Mouse (Mus musculus): ENCODE measurements around the gene Dusp6.

Gene Dusp6

DNA sequence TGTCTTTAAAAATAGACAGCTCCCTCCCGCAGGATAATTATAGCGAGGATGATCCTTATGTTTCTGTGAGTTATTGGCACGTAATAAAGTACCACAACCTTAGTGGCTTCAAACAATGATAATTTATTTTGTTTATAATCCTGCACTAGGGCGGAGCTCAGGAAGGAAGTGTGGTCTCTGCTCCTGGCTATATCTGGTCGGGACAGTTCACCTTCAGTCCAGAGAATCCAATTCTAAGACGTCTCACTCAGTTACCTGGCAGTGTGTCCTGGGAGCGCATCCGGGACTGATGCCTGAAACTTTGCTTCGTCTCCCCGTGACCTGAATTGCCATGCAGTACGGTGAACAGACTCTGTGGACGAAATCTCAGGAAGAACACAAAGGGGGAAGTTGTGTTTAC is 10.0 kb downstream of the Dusp6 start:
- no peak for DNase-seq (ENCODE audit: low spot score)

DNA sequence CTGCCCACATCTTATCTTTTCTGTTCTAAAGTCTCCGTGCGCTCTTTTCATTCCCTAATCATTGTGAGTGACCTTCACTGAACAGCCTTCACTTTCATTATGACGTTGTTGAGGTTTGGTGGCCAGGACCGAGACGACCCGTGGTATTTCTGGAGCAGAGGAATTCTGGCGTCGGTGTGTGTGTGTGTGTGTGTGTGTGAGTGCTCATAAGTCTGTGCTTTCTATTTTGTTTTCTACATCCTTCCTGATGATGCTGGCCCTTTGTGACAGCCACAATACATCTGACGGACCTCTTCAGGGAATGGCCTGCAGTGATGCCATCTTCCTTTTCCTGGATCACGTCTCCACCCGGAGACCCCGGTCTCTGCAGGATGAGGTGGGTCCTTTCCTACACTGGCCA is 11.6 kb downstream of the Dusp6 start:
- DNase-seq (ENCODE audit: low spot score) = no peak

DNA sequence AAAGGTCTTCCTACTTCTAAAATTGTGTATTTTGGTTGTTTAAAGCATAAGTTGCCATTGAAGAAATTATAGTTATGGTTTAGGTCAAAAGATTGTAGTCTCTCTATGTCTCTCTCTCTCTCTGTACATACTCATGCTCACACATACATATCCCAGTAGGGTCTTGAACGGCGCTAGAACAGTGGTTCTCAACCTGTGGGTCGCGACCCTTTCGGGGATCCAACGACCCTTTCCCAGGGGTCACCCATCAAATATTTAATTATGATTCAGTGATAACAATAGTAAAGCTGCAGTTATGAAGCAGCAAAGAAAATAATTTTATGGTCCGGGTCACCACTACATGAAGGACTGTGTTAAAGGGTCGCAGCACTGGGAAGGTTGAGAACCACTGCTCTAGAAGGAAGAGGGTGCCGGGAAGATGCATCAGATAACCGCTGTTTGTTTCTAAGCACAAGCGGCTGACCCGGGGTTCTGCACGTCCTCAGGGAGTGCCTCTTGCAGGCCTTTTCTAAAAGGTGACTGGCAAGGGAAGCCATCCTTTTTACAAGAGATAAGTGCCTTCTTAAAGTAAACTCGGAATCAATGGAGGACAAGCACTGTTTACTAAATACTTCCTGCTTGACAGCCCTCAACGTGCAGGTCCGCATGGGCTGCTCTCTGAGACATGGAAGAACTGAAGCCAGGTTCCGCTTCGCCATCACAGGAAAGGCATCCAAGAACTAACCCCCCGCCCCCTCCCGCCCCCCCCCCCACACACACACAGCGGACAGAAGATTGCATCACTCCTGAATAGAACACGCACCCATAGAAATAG is 16.2 kb downstream of the Dusp6 start:
- DNase-seq (ENCODE audit: low spot score) = no peak

DNA sequence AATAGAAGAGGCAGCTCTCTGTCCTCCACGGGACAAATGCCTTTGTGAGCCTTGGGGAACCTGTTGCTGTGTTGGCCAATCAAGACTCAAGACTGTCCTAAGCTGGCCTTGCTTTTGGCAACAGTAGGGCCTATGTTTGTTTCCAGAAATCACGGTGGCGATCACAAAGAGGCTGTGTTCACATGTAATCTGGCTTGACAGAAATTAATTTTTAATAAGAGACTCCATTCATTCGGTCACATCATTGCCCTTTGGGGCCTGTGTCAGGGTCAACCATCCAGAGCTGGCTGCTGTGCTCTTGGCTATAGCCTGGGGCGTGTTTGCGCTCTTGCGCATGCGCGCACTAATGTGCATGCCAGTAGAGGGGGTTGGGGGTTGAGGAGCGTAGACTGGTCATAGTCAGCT is 21.0 kb downstream of the Dusp6 start:
- DNase-seq (ENCODE audit: low spot score) = peak; percentile 72

DNA sequence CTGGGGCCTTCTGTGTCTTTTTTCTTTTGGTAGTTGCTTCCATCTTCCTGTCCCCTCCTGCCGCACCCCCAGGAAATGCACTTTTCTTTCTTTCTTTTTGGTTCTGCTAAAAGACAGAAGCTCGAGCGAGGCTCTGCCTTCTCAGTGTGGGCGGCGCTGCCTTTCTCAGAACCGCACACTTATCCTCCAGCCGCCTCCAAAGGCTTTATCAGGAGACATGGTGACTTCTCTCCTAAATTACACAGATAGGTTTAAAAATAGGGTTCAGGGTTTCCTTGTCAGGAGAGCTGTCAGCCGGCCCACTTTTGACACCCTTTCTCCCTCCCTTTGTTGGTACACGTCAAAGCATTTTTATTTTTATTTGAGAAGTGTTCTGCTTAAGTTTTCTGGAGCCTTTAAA is 21.9 kb downstream of the Dusp6 start:
- peak; percentile 44 for DNase-seq (ENCODE audit: low spot score)

DNA sequence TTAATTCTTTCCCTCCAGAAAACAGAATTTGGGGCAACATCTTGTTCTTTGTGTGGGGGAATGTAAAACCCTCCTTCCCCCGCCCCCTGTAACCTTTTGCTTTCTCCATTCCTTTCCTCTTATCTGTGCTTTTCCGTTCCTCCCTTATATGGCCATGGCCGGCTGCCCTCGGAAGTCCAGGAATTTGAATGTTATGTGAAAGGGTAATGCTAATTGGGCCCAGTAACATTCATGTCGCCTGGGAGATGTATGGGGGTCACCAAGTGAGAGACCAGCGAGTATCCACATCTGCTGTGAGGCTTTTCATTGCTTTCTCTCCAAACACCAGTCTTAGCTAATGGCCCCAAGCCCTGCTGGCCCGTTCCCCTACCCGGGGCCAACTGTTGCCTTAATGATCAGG is 22.7 kb downstream of the Dusp6 start:
- DNase-seq (ENCODE audit: low spot score) = peak; percentile 54

DNA sequence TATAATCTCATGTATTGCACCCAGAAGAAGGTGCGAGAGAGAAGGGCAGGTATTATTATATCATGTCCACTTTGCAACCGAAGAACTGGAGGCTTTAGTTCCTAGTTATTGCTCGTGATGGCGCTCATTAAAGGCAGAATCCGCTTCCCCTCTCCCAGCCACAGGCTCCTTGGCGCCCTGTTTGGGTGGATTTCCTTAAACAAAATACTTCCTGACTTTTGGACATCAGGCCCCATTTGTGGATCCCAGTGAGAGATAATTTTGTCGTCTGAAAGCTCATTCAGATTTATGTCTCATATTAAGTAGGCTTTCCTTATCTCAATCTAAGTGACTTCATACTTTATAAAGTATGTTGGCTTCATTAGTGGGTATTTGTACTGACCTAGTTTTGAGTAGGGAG is 23.2 kb downstream of the Dusp6 start:
- no peak for DNase-seq (ENCODE audit: low spot score)

DNA sequence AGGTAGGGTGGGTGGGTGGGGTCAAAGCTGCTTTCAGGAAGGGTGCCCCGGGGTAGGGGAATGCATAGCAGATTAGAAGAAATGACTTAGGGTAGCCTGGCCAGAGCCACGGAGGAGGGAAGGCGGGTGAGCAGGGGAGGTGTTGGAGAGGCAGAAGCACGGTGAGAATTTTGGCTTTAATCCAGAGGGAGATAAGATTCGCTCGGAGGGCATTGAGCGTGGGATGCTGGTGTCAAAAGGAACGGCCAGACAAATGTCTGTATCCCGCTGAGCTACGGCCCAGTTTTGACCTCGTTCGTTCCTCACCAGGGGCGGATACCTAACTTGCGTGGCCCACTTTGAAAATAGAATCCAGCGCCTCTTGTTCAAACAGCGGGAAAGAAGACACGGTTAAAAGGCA is 23.8 kb downstream of the Dusp6 start:
- DNase-seq (ENCODE audit: low spot score) = peak; percentile 58

DNA sequence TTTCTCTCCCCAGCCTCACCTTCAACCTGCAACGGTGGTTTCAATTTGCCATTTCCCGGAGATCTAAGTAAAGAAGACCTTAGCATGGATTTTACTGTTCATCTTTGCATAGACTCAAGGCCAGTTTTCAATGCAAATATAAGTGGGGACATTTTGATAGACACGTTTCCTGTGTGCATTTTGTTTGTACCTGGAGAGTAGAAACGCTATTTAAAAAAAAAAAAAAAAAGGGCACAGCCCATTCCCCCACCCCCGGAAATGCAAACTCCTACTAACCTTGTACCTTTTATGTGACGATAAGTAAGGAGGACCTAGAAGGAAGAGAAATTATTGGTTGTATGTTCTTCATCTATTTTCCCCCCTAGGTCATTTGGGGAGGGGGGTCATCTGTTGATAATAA is 24.2 kb downstream of the Dusp6 start:
- no peak for DNase-seq (ENCODE audit: low spot score)

DNA sequence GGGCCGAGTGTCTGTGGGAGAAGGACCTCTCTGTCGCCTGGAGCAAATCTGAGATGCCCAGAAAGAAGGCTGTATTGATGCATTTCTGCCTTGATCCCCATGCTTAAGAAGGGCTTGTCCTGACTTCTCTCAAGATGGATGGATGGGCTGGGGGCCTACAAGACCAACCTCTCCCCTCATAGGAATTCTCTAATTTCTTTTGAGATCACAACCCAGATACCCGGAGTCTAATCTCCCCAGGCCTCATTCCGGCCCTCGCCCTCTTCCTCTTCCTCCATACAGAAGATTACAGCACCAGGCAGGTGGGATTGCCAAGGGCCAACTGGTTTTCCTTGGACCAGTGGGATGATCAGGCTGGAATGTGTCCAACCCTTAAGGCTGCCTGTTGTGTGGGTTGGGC is 26.1 kb downstream of the Dusp6 start:
- DNase-seq (ENCODE audit: low spot score) = no peak

DNA sequence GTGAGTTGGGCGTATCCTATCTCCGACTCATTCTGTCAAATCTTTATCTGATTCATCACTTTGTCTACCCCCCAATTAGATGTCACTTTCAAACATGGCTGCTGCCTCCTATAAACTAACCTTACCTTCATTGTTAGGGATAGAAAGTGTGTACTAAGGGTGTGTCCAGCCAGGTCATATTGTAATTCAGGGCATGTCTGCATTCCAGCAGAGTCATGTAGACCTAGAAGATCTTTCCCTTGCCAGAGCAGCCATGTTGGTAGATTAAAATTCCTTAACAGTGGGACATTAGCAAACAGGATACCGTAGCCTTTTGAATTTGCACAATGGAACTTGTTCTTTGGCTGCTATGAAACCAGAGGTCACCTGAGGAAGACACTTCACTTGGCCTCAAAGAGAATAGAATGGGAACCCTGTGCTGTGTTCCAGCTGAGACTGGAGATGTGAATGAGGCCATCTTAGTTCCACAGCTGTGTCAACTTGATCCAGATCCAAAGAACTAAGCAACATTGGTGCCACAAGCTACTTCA is 30.1 kb downstream of the Dusp6 start:
- no peak for DNase-seq (ENCODE audit: low spot score)

DNA sequence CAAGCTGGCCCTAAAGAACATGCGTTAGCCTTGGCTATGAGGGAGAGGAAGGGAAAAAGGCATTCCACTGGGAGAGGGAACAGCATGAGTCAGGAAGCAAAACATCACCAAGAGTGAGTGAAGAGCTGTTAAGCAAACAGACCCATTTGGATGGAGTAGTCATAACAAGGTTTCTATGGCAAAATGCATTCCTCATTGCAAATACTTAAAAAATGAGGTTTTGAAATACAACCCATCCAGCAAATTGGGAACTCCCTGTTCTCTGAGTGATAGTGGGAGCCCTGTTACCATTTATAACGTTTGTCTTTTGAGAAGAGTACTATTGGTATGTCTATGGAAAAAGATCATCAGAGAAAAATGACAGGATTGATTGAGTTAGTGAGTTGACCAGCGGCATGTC is 34.7 kb downstream of the Dusp6 start:
- DNase-seq (ENCODE audit: low spot score) = no peak

DNA sequence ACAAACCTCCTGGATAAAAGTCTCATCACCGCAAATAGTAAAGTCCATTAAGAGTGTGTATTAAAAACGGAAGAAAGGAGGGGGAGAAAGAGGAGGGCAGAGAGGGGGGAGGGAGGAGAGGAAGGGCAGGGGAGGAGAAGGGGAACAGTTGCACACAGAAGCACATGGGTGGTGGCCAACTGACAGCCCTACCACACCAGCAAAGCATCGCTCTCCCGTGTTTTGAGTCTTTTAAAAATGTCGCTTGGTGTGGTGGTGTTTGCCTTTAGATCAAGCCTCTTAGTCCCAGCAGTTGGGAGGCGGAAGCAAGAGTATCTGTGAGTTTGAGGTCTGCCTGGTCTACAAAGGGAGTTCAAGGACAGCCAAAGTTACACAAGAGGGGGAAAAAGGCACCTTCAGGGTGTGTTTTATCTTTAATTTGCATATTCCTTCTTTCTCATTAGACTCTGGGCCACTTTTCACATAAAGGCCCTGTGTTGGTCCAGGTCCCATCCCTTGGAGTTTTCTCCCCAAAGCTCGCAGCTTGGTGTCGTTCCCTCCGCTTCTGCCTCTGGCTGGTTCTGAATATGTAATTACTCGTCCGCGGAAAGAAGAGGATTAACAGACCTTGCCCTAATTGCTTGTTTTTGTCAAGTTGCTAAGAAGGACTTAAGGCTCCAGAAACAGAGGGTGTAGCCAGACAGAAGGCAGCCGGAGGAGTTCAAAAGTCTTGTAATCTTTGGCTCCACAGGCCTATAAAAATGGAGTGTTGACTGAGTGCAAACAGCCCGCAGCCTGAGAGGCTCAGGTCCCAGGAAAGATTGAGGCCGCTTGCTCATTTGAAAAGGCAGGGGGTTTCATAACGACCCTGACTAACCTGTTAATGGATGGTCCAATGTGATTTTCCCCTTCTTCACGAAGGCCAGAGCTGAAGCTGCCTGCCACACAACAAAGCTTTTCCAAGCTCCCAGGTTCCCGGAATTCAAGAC is 35.6 kb downstream of the Dusp6 start:
- no peak for DNase-seq (ENCODE audit: low spot score)

DNA sequence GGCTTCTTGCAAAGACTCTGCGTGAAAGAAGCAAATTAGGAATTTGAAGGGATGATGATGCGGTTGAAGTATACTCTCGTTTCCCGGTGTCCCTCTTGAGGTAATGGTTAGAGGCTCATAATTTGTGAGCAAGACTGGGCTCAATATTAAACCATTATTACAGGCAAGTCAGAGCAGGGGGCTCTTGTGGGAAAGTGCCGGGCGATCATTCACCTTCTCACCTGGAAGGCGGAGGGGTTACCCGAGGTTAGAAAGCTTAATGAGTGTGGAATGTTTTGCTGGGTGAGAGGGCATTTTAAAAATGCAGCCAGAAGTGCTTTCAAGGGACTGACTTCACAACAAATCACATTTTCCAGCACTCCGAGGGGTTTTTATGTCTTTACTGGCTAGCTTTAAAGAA is 36.3 kb downstream of the Dusp6 start:
- no peak for DNase-seq (ENCODE audit: low spot score)

DNA sequence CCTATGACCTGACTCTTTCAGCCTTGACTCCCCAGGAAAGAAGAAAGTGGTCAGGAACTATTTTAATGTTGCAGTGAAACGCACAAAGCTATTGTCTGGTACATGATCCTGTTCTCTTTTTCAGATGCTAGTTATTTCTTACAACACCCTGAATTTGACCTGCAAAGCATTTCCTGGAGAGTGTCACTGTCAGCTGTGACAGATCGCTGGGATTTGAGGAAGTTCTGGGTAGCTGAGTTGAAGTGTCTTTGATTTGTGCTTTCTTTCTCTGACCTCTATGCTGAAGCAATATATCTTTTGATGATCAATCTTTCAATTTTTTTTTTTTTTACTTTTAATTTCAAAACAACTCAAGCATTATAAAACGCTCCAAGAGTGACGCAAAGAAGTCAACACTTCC is 39.0 kb downstream of the Dusp6 start:
- no peak for DNase-seq (ENCODE audit: low spot score)

DNA sequence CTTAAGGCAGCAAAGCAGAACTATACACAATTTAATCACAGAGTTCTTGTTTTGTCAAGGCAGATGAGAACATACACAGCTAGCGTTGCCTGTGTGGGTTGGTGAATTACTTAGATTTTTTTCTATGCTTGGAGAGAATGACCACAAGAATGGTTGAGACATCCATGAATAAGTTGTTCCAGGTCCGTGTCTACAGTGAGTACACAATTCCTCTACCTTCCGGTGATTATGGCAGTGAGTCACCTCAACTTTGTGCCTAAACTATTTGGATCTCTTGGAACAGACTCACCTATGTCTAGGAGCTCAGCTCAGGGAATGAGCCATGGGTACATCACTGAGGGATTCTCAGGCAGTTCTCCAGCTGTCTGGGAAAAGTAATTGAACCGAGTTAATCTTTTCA is 45.8 kb downstream of the Dusp6 start:
- DNase-seq (ENCODE audit: low spot score) = no peak

DNA sequence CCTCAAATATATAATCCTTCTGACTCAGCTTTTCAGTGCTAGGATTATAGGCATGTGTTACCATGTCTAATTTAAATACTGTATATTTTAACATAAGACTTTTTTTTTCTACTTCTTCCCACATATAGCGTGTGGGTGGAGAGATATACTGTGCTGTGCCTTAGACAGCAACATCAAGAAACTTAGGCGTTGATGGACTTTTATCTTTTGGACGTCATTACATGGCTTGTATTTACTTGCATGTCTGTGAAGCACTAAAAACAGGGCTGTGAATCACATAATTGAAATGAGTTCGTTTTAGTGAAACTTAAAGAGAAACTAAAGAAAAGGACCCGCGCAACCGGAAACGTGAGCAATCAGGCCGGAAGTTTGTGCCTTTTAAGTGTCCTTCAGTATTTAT is 46.6 kb downstream of the Dusp6 start:
- DNase-seq (ENCODE audit: low spot score) = no peak

DNA sequence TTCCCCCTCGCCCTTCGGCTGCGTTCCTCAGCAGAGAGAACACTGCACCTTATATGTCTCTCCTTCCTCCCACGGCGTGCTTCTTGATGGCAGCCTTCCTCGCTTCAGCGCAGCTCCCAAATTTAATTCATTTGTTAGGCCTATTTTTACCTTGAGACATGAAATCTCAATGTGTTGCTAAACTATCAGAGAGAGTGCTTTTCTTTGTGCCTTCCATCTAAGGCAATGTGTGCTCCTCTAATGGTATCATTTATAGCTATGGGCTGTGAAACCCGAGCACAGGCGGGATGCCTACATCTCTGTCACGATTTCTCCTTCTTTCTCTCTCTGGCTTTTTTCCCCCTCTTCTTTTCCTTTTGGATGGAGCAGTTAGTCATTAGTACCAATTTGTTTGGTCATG is 47.2 kb downstream of the Dusp6 start:
- DNase-seq (ENCODE audit: low spot score) = no peak

DNA sequence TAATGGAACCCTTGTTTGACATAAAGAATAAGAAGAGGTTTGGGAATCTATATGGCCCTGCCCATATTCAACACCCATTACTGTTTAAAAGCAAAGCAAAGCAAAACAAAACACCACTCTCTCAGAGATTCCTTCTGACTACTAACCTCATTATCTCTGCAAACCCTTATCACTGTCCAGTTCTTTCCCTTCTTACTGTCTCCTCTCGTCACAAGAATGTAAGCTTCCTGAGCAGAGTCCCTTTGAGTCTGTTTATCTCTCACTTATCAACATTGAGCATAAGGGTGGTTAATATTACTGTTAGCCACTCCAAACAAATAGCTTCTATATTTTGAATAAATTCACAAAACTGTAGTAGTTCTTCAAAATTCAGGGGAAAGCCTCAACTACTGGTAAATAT is 48.9 kb downstream of the Dusp6 start:
- no peak for DNase-seq (ENCODE audit: low spot score)

DNA sequence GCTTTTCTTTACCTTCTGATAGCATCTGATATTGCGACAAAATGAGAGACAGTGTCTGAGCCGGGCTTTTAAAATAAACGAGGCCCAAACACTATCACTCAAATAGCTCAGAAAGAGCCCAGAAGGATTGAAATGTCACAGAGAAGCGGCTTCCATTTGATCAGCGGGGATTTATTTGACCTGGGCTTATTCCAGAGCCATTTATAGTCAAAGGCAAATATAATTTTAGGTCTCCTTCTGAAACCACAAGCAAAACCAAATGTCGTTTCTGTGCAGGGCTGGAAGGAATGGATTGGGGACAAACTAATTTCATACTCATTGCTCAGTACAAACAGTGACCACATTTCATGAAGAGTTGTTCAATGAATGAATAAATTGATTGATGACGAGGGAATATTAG is 51.3 kb downstream of the Dusp6 start:
- DNase-seq (ENCODE audit: low spot score) = no peak

DNA sequence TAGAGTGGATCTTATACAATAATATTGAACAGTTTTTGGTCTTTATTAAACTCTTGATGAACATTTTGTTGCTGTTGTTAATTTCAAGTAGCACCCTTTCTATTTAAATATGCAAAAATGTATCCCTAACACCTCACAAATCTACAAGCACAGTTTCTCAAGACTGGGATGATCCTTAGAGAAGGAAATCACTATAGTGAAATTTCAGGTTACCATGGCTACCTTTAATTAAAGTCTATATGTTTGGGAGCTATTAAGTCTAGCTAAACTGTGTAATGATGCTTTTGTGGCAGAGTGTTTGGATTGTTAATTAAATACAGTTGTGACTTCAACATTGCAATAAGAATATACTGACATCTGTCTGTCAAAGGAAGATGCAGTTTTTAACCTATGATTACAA is 54.0 kb downstream of the Dusp6 start:
- no peak for DNase-seq (ENCODE audit: low spot score)

Measured in testis, postnatal 10 days (tissue).